Mouse (Mus musculus) B cell, adult 2 months (primary cell): Measurements from ENCODE around the gene Olfr1048.
"Not testable (repeated sequence)": the region's sequence is repeated elsewhere in the genome, so short reads cannot be mapped to it uniquely, and the experiment has no call there.

Experiments used
- DNase-seq, 2 experiments: peaks; one replicate each; pipeline ENCODE4 v3.0.0; 2022

The Olfr1048 gene

DNA sequence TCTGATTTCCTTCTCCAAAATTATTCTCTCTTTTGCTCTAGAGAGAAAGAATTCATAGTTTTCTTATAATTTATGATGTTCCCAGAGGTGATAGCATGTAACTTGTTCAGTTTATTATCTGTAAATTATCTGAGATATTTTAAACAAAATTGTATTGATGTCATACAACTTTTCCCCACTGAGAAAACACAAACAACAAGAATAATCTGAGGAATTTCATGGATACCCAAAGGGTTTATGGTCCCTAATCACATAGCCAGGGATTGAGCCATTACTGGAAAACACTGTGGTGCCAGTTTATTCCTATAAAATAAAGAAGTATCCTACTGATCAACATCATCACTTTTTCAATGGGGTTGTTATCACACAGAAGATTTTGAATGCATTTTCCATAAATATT is at the start of gene Olfr1048:
Gene Olfr1048 (minus strand): TSS at position 101 of the 400 bp plus-strand sequence.
- DNase-seq, result no peak

DNA sequence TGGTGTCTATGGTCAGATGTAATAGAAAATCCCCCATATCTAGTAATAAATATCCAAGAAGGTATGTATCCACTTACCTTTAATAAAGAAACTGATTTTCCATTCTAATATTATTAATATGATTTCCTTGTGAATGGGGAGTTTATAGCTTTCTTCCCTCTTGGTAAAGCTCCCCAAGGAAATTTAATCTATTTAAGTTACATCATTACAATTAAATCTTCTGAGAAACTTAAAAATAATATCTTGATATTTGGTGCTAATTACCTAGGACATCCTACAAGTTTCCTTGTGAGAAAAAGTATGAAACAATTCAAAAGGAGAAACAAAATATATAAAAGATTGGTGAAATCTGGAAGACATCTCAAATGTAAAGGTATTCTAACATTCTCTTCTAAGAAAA is 38.9 kb upstream of the Olfr1048 start, which contains the start of gene Olfr1051:
Gene Olfr1051 (minus strand): TSS at position 101 of the 400 bp plus-strand sequence.
- DNase-seq, result not testable (repeated sequence)

DNA sequence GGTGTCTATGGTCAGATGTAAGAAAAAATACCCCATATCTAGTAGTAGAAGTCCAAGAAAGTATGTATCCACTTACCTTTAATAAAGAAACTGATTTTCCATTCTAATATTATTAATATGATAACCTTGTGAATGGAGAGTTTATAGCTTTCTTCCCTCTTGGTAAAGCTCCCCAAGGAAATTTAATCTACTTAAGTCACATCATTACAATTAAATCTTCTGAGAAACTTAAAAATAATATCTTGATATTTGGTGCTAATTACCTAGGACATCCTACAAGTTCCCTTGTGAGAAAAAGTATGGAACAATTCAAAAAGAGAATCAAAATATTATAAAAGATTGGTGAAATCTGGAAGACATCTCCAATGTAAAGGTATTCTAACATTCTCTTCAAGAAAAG is 18.1 kb upstream of the Olfr1048 start, which contains the start of gene Olfr1049:
Gene Olfr1049 (minus strand): TSS at position 101 of the 400 bp plus-strand sequence.
- not testable (repeated sequence) for DNase-seq

DNA sequence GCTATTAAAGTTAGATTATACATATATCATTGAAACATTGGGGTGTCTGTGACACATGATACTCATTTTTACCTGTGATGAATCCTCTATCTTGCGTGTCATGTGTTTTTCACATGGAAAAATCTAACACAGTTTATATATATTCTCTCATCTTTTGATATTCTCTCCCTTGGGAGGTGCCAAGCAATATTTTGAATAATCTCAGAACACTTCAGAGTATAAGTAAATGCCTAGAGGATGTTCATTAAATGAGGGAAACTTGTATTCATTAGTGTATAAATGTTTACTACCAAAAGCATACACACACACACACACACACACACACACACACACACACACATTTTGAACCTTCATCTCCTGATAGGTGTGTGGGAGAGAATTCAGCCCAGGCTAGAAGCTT is 8.8 kb downstream of the Olfr1048 start, which contains the start of gene Olfr1047:
Gene Olfr1047 (minus strand): TSS at position 101 of the 400 bp plus-strand sequence.
- DNase-seq, result no peak

DNA sequence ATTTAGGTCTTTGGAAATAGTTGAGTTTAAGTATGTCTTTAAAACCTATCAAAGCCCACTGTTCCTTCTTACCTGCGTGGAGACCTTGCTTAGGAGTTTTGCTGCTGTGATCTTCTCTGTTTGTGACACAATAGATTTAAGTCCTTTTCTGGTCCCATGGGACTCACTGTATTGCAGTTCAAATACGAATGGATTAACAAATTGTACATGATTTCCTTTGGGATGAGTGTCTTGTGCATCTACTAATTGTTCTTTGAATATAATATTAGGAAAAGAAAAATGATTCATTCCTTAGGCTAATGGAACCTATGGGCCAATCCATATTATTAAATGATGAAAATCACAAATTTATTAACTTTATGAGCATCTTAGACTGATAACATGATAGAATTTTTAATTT is 20.9 kb downstream of the Olfr1048 start, which contains the start of gene Olfr1046:
Gene Olfr1046 (minus strand): TSS at position 101 of the 400 bp plus-strand sequence.
- no peak for DNase-seq

GRCm38 (mm10) chr2:86202909-86203308 is 37.2 kb downstream of the Olfr1048 start, which contains the start of gene Olfr1045:
TSS of gene Olfr1045 (minus strand) at chr2:86203009.
- DNase-seq, result no peak

GRCm38 (mm10) chr2:86195863-86196262 is 44.2 kb downstream of the Olfr1048 start:
- DNase-seq, result no peak

DNA sequence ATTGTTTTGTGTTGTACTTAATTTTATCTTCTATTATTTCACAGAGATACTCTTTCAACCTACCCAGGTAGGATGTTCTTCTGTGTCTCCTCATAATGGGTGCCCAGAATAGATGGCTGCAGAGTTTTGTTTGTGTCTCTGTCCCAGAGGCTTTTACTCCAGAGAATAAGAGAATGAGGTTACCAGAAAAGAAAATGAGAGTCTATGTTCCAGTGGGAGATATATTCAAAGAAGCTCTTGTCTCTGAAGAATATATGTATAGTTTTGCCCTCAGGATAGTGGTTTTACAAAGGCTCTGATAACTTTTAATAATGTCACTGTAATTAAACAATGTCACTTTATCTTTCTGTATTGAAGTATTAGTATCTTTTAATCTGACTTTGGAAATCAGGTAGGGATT is 54.5 kb downstream of the Olfr1048 start, which contains the start of gene Olfr52:
Gene Olfr52 (minus strand): TSS at position 101 of the 400 bp plus-strand sequence.
- DNase-seq, result no peak
